16 mouse cellular contexts compared by ENCODE assay signal in the genomic region with DNA sequence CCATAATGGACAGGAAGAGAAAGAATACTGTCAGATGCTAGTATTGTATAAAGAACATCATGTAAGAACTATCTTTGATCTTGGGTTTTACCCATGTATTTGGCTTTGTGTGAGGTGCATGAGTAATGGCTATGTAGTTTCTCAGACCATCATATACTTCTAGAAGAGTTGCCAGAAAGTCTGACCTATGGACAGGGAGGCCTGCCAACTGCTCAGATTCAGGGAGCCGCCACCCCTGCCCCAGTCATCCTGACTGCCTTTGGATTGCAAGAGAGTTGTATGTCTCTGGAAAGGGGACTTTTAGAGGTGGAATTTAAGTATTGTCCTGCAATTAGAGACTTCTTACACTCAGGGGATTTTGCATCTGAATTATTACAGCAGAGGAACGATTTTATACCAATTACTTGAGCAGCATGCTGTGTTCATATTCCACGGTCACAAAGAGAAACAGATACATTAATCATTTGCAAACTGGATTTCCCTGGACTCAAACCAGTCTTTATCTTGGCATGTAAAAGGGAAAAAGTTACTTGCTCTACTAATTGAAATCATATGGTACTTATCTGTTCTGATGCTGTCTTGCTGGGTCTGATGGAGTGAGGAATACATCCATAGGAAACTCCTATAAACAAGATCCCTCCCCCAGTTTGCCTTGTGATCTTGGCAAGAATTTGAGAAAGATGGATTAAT.
"Had no signal": no experiment of that assay in that cellular context is flagged by ENCODE, and none has a peak within 500 bp of the region (broad histone marks: within the 10 kb centered on the region; RNA-seq: fewer than 3 reads in every experiment).

No protein-coding gene starts in this region.

- H3K9me3 ChIP-seq: megakaryocyte, embryonic 14.5 days; midbrain, embryonic 13.5 days; midbrain, embryonic 15.5 days; neural tube, embryonic 12.5 days; stomach, embryonic 15.5 days had no signal

- ATAC-seq: midbrain, embryonic 13.5 days; midbrain, embryonic 15.5 days had no signal

- H3K9ac ChIP-seq: lung, embryonic 14.5 days; midbrain, embryonic 13.5 days; midbrain, embryonic 15.5 days; neural tube, embryonic 12.5 days; stomach, embryonic 15.5 days had no signal

- H3K27me3 ChIP-seq: midbrain, embryonic 15.5 days; neural tube, embryonic 12.5 days; stomach, embryonic 15.5 days had no signal

- DNase-seq: lung, adult 18-20 months; lung, embryonic 14.5 days; lung, postnatal 10 days; right cerebral cortex, postnatal 25 days; right cerebral cortex, postnatal 4 days; thymus, adult 2 months; thymus, postnatal 25 days; thymus, postnatal 4 days had no signal

- H3K4me2 ChIP-seq: lung, embryonic 14.5 days; midbrain, embryonic 11.5 days; midbrain, embryonic 13.5 days; midbrain, embryonic 15.5 days; neural tube, embryonic 12.5 days; stomach, embryonic 15.5 days had no signal

- H3K27ac ChIP-seq: macrophage; midbrain, embryonic 13.5 days; midbrain, embryonic 15.5 days; neural tube, embryonic 12.5 days; stomach, embryonic 15.5 days; stomach, postnatal 0 days had no signal

- H3K36me3 ChIP-seq: midbrain, embryonic 13.5 days; midbrain, embryonic 15.5 days; neural tube, embryonic 12.5 days; stomach, embryonic 15.5 days had no signal

- H3K4me1 ChIP-seq: megakaryocyte, embryonic 14.5 days; midbrain, embryonic 13.5 days; midbrain, embryonic 15.5 days; neural tube, embryonic 12.5 days; stomach, embryonic 15.5 days had no signal

- H3K4me3 ChIP-seq: megakaryocyte, embryonic 14.5 days; midbrain, embryonic 13.5 days; midbrain, embryonic 15.5 days; neural tube, embryonic 12.5 days; stomach, embryonic 15.5 days had no signal
